Mouse (Mus musculus) right cerebral cortex, postnatal 4 days (tissue): ENCODE data around the gene St6galnac3.

ENCODE experiments used
- DNase-seq: peaks from one replicate; pipeline ENCODE4 v3.0.0-alpha.2; 2022

The St6galnac3 gene

GRCm38 (mm10) chr3:153580625-153581024 lies 144.3 kb downstream of the St6galnac3 start:
- DNase-seq = no peak

GRCm38 (mm10) chr3:153580136-153580535 lies 144.8 kb downstream of the St6galnac3 start:
- no peak for DNase-seq

- DNase-seq = no peak
Measured at GRCm38 (mm10) chr3:153577286-153577685, 147.7 kb downstream of the St6galnac3 start.

DNA sequence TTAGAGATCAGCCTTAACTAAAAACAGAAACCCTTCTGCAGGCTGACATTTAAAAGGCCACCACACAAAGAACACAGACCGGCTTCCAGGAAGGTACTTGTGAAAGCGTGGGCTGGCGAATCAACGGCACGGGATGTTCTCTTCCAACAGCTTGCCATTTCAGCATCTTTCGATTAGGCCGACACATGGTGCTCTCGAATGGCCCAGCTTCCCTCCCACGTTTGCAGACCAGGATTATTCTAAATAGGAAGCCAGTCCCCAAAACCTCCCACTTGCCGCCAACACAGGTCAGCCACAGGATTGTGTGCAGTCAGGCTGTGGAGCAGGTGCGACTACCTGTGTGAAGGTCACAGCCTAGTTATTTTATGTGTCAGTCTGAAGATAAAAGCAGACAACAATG lies 153.8 kb downstream of the St6galnac3 start:
- DNase-seq = no peak

DNA sequence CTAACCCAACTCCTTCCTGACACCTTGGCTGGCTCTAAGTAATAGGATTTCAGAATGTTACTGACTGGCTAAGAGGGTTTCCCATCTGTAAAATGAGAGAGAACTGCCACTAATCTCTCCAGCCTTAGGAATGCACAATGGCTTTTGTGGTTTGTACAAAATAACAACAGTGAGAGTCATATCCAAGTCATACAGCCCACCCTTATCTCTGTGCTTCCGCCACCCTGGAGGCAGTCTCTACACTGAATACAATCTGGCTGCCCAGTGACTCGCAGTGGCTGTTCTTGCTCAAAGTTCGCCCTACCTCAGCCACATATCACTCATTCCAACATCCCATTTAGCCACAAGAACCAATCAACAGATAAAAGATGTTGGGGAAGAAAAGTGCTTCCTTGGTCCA lies 156.2 kb downstream of the St6galnac3 start:
- DNase-seq = no peak

- DNase-seq = no peak
Measured at GRCm38 (mm10) chr3:153567913-153568312, 157.1 kb downstream of the St6galnac3 start.

DNA sequence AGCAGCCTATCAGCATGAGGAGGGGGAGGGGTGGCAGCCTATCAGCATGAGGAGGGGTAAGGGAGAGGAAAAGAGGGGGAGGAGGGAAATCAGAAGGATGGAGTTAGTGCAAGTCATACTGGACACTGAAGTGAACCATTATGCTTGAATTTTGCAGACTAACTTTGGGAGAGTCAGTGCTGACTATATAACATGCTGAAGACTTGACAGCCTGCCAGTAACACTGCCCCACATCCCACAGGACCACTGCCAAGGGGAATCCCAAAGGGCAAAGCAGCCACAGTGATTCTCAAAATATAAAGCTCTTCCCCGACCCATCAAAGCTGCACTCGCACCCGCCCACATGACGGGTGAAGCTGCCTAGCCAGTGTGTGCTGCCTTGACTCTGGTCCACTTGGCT lies 157.5 kb downstream of the St6galnac3 start:
- DNase-seq = no peak

- DNase-seq = no peak
Measured at GRCm38 (mm10) chr3:153566100-153566499, 158.9 kb downstream of the St6galnac3 start.

DNA sequence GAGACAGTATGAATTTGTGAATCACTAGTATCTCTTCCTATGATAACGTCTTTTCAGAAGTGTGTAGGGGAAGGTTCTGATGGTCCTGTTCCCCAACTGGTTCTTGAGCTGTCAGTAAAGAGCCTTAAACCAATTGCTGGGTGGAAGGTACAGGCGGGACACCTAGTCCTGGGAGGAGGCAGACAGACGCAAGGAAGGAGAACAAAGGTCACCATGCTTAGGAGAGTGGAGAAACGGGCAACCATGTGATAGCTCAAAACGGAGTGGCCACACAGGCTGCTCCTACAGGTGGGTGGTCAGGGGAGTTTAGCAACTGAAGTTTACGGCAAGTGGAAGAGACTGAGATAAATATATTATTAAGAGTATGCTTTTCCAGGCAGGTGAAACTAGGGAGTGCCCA lies 164.1 kb downstream of the St6galnac3 start:
- DNase-seq = no peak

GRCm38 (mm10) chr3:153559586-153559985 lies 165.4 kb downstream of the St6galnac3 start:
- DNase-seq = no peak

GRCm38 (mm10) chr3:153556621-153557020 lies 168.4 kb downstream of the St6galnac3 start:
- peak; percentile 38 for DNase-seq

DNA sequence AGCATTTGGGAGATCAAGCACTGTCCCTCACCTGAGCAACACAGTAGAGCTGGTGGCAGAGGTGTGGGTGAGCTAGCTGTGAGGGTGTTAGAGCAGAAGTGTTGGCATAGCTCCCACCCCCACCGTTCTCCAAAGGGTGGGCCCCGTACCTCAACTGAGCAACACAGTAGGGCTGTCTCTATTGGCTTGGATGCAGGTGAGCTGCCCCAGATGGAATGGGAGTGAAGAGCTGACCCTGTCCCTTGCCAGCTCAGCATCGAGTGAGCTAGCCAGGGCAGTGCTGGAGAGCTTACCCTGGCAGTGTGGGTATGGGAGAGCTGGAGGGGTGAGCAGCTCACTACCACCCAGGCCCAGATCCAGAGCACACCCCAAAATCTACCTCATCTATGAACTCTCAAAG lies 171.3 kb downstream of the St6galnac3 start:
- DNase-seq = no peak

DNA sequence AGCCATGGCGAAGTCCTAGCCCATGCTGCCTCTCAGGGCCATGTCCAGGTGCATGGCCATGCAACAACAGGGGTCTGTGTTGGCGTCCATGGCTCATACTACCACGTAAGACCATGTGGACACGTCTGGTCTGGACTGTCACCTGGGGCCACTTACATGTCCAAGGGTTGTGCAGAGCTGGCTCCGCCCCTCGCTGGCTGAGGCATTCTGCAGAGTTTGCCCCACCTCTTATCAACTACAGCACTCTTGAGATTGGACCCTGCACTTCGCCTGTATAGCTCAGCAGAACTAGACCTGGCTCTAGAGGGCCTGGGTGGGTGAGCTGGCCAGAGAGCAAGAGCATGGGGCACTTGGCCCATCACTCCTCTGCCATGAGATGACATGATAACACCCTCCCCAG lies 171.7 kb downstream of the St6galnac3 start:
- DNase-seq = no peak

DNA sequence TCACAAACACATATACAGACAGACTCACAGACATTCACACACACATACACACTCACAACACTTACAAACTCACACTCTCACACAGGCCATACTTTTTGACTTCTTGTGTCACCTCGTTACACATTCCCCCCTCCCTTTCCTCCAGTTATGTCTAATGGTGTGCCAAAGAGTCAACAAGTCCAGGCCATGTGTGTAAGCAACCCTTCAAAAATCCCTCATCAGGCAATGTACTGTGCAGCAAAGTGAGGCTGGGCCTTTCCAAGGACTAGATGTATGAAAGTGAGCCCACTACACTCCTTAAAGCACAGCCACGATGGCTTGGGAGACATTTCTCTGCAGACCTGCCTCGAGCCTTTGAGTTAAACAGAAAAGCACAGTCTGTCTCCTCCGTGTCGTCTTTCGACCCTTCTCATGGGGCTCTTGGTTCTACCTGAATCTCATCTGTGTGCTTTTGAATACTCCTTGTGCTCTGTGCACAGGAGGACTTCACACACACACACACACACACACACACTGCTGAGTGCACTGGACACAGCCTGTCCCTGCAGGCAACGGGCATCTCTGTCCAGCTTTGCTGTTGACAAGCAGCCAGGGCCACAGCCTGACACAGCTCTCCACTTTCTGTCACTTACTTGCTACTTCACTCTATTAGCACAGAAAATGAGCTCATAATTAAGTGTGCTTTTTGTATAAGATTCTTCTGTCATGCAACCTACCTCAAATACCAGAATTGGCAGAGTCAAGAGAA lies 177.9 kb downstream of the St6galnac3 start:
- no peak for DNase-seq

DNA sequence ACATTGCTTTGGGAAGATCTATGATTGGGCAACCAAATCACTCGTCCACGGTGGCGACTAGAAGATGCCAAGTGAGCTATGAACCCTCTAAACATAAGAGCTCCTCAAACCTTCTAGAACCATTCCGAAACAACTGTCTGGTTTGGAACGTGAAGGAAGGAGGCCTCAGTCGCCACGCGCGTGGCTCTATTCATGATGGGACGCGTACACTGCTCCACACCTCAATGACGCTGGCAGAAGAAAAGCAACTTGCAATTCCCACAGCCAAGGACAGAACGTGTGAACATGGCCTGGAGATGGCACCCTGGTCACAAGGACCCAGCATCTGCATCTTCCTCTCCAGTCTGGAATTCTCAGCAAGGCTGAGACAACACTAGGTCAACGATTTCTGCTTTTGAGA lies 185.1 kb downstream of the St6galnac3 start:
- no peak for DNase-seq

DNA sequence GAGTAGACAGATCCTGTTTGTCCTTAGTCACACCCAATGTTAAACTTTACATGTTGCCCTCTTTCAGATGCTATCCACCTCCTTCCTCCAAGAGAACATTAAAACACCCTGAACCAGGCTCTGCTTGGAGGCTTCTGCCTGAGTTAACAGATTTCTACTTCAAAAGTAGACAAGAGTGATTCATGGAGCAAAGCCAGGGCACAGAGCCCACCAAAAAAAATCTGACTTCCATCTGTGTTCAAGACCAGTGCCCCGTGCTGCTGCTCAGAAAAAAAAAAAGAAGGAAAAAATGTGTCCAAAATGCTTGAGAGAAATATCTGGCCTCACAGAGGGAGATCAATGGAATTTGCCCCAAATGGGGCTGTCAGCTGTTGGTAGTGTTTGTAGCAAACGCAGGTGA lies 186.6 kb downstream of the St6galnac3 start:
- DNase-seq = no peak

- DNase-seq = no peak
Measured at GRCm38 (mm10) chr3:153537435-153537834, 187.5 kb downstream of the St6galnac3 start.

DNA sequence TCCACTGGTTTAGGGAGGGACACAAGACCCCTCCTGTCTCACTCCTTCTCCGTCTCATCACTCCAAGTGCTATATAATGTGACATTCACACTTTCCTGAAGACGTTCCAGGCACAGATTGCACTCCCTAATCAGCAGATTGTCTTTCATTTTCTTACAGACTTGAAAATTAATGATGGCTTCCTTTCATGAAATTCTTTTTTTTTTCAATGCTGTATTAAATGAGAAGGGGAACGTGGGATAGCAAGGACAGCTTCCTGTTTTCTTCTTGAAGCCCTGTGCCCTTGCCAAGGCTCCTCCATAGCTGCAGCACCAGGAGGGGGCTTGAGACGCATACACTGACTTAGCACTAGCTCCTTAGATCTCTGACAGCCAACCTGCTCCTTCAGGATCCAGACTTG lies 188.7 kb downstream of the St6galnac3 start:
- no peak for DNase-seq

- DNase-seq = no peak
Measured at GRCm38 (mm10) chr3:153529174-153529573, 195.8 kb downstream of the St6galnac3 start.

- DNase-seq = no peak
Measured at GRCm38 (mm10) chr3:153525151-153525768, 199.7 kb downstream of the St6galnac3 start.

GRCm38 (mm10) chr3:153516848-153517247 lies 208.1 kb downstream of the St6galnac3 start:
- DNase-seq = no peak

DNA sequence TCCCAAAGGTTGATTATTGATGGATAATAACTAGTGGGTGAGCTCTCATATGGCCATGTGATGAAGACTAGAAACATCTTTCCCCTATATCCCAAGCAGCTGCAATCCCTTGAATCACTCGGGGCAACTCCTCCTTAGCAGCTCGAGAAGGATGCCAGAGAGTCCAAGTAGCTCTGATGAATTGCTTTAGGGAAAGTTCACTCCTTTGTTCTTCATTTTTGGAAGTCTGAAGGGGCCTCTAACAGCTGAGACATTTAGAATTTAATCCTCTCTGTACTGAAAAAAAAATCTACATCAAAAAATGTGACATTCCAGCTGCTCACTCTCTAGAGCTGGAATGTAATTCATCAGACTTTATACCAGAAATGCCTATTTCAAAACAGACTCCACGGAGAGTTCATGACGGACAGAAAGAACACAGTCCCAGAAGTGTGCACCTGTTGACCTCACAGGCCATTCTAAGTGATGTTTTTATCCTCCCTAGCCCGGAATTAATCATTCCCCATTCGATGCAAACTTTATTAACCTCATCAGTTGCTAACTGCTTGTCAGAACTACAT lies 211.4 kb downstream of the St6galnac3 start:
- no peak for DNase-seq

GRCm38 (mm10) chr3:153512545-153512944 lies 212.4 kb downstream of the St6galnac3 start:
- DNase-seq = no peak

DNA sequence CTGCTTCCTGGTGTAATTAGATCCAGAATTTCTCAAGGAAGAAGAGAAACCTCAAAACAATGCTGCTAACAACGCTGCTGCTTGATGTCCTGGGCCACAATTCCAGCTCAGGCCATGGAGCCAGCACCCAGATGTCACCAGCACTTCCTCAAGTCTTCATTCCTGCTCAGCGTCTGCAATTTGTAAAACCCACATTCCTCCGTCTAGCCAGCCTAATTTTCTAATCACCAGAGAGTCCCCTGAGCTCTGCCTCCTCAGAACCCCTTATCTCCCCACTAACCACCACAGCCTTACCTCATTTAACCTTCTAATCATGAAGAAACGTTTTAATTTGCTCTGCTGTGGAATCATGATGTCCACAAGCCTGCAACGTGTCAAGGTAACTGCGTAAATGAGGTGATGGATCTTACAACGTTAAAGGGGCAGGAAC lies 213.8 kb downstream of the St6galnac3 start:
- no peak for DNase-seq
